Mouse (Mus musculus): ENCODE results near the gene Dnajc6.

Dnajc6 gene

DNA sequence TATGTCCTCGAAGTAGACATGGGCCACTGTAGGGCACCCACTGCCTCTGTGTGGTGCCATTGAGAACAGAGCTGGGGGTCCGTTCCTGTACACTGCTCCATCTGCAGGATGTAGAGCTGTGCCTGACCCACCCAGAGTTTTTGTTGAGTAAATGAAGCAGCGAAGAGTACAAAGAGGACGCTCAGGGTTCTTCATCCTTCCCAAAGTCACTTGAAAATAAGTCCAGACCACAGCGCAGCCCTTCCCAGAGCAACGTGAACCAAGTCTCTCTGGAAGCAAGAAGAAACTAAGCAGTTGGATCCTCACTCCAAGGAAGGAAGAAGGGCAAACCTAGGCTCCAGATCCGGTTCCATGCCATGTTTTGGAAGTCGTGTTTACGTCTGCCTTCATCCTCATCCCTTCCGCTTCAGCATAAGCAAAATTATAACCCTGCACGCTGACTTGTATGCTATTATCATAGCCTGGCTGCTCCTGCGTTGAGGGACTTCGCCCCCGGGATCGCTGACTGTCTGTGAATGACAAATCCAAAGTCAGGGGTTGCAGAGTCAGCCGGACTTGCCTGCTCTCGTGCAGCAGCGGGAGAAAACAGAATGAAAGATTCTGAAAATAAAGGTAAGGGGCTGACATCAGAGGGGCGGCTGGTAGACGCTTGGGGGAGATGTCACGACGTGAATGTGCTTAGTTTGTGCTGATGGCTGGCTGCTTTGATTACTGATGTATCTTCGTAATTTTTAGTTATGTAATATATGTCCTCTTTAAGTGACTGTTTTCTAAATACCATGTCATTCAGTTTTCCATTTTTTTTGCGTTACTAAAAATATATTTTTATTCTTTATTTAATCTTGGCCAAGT lies 11.3 kb downstream of the Dnajc6 start:
- peak; percentile 73 for DNase-seq

DNA sequence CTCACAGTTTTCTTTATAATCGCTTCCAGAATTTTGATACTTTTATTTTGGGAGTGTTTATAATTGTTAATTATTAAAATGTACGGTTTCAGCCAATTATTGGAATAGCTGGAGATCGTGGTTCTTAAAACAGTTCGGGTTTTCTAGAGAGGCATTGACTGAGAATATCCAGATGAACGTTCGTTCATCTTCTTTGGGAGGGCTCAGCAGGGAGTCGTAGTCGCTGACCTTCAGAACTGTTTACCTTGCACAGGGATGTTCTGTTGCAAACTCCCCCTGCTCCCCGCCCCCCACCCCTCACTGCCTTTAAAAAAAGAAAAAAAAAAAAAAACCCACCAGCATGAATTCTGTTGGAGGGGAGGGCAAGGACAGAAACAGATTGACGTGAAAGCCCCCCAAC lies 12.0 kb downstream of the Dnajc6 start:
- no peak for DNase-seq

DNA sequence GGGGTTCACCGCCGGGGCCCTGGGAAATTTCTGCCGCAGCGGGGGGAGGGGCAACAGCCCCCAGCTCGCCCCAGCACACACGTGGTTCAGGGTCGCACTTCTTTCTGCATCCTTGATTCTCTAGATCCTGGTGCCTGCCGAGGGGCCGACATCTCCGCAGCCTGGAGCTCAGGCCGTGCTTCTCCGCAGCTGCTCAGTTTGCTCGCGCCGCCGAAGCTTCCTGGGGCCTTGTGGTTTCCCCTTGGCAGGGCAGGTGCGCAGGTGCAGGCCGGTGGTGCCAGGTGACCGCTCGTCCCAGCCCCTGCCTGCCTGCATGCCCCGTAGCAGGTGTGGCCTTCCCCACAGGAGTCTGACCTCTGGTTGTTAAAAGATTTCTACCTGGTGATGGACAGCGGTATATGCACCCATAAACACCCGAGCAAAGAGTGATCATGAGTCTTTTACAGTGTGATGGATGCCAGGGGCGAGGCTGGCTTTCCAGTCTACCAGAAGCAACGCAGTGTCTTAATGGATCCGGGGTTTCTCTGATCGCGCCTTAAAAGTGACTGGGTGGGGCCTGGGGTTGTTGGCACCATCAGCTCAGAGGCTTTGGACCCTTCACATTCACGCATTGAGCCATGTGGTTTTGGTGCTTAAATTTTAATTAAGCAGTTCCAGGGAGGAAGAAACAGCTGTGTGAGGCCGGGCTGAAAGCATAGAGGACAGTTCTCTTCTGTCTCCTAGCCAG lies 12.6 kb downstream of the Dnajc6 start:
- DNase-seq, result peak; percentile 61

DNA sequence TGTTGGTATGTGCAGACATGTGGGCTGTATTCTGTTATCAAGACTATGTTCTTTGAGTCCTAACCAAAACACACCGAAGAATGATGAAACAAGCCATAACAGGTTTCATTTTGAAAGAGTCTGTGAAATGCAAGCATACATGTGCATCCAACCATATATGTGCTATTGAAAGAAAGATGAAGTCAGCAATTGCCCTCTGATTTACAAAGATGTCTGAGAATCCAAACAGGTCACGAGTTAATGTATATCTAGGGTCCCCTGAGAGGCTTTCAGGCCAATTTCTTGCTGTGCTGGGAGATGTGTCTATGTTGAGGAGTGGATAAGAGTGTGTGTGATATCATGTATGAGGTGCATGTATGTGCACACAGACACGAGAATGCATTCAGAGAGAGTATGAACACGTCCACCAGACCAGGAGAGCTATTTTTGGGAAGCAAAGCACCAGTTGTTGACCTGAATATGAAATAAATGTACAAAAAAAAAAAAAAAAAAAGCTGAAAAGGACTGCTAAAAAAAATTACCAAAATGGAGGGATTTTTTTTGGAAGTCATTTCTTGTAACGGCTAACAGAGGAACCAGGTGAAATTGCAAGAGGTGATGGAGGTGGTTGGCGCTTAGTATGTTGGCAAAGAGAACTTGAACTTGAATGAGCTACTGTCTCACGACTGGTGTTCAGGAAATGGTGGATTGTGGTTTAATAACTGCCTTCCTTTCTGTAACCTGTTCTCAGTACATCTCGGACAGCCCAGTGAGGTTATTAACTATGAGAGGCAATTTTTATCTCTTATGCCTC lies 13.9 kb downstream of the Dnajc6 start:
- no peak for DNase-seq

DNA sequence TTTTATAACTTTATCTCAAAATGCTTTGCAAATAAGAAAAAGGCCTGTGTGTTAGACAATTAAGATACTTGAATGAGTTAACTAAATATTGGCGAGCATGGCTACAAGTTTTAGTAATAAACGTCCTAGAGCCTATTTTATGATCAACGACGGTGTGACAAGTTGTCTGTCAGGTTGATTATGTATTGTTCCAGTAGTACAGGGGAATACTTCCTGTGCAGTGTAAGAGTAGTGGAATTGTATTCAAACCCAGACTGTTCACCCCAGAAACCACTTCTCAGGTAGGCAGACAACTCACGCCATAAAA lies 14.4 kb downstream of the Dnajc6 start:
- no peak for DNase-seq

DNA sequence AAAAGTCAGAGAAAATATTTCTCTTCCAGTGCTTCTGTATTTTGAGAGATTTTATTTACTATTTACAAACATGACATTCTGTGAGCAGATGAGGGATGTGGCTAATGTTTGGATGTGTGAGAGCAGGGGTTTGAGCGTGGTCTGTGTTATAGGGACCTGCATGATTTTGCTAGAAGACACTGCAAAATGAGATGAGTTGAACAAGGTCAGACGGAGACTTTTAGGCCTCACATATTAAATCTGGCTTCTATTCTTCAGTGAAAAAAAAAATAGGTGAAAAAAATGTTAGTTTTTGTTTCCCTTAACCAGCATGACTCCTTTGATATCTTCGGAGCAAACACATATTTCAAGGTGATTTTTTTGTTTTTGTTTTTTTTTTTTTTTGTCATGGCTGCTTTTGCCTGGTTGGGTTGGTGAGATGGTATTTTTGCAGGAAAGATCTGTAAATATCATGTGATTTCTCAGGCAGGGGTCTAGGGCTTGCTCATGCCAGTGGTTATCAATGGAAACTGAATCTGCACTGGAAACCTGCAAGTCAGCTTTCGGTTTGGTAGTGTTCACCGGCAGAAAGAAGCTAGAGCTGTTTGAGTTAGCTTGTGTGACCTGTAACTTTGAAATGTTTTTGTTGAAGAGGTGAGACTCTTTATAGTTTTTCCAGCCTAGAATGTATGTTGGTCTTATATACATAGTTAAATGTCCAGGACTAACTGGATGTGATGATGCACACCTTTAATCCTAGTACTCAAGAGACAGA lies 15.5 kb downstream of the Dnajc6 start:
- no peak for DNase-seq

DNA sequence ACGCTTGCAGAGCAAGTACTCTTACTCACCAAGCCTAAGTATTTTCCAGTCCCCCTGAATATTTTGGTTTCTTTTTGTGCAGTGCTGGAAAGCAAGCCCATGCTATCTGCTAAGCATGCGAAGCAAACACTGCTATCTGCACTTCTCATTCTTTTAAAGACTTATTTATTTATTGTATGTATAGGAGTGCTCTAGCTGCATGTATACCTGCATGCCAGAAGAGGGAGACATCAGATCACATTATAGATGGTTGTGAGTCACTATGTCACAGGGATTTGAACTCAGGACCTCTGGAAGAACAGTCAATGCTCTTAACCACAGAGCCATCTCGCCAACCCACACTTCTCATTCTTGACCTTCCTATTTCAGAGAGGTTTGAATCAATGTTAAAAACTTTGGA lies 16.8 kb downstream of the Dnajc6 start:
- DNase-seq, result no peak

DNA sequence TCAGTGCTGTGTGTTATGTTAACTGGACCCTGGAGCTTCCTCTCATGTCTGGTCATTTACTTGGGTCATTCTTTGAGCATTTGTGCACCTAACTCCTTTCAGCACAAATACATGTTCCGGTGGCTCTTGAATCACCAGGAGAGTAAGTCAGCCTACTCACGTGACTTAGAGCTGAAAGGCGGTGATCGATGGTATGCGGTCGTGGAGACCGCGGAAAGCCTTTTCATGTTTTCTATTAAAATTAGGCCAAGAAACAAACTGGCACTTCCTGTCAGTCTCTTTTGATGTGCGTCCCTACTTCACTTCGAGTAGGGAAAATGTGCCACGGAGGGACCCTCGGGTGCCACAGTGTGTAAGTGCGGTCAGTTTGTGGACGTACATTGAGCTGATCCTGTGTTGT lies 19.4 kb downstream of the Dnajc6 start:
- no peak for DNase-seq

DNA sequence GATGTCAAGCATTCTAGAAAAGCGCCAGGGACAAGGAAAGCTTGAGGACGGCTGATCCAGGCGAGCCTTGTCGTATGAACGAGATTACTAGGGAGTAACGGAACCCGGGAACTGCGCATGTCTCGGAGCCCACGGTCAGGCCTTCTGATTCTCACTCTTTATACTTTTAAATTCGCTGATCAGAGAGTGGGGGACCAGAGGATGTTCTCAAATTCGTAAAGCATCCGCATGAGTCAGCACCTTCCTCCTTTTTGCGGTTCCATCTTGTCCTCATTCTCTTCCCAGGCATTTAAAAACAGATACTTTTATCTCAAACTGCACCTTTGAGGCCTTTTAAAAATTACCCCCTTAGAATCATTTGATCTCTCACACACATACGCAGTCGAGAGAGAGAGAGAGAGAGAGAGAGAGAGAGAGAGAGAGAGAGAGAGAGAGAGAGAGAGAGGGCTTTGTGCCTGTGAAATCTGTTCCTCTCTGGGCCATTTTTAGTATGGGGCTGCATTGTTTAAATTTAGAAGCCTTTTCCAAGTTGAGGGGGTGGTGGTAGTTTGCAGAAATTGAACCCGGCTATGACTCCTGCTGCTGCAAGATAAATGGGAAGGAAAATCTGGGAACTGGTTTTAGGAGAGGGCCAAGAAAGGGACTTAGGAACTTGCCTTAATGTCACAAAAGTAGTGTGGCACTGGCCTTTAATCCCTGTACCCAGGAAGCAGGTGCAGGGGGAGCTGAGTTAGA lies 20.2 kb downstream of the Dnajc6 start:
- no peak for DNase-seq

DNA sequence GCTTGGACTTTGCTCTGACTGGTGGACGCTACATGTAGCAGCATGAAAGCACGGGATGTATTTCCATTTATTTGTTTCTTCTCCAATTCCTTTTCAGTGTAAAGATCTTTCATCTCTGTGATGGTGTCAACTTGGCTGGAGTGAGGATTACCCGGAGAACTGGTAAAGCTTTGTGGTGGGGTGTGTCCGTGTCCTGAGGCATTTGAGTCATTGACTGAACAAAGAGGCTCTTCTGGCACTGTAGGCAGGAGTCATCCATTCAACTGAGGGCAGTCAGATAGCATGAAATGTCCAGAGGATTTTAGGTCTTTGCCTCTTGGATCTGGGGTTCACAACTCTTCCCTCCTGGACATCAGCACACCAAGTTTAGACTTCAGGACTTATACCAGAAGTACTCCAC lies 35.5 kb downstream of the Dnajc6 start:
- no peak for DNase-seq

DNA sequence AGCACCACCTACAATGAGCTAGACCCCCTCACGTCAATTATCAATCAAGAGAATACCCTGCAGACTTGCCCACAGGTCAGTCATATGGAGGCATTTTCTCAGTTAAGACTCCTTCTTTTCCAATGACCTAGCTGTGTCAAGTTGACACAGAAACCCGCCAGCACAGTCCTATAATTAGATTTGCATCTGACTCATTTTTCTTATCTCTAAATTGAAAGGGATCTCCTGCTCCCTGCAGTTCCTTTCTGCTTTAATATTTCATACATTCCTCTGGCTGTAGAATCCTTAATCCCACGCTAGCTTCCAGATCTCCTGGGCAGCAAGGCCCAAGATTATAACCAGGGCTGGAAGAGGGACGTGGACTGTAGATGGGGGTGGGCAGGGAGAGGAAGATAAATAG lies 44.1 kb downstream of the Dnajc6 start:
- DNase-seq, result no peak

DNA sequence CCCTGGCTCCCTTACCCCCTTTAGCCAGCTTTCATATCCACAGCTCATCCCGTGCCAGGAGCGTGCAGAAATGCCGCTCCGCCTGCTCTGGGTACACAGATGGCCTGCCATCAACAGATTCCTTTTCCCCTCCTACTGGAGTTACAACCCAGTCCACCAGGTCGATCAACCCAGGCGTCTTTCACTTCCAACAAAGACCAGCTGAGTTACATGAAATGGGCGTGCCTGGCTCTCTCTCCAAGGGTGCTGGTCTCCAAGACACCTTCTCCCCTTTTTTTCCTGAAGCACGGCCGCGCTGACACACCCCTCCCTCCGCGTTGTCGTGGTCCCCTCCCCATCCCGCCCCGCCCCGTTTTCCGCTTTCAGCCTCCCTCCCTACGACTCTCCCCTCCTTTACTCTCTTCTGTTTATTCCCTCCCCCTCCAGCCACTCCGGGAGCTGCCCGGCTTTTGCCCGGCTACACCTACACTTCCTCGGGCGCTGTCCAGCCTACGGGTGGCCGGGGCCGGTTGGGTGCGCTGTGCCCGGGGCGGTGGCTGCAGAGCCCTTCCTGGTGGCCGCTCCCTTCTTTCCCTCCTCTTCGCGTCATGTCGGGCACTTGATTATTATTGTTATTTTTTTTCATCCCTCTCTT lies 53.6 kb downstream of the Dnajc6 start:
- peak; percentile 57 for DNase-seq

DNA sequence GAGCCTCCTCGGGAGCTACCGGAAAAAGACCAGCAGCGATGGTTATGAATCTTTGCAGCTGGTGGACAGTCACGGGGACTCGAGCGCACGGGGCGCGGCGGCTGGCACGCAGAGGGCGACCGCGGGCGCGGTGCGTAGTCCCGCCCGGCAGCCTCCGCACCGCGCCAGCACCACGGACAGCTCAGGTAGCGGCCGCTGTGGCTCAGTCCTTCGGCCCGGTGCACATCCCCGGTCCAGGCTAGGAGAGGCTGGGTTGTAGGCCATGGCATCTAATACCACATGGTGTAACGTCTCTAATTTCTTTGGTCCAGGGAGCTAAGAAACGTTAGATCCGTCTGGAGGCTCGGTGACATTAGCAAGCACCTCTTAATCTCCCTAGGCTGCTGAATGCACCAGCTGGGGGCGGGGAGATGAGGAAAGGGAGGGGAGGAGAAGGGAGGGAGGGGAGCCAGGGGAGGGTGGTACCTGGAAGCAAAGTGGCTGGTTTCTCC lies 54.3 kb downstream of the Dnajc6 start:
- DNase-seq, result peak; percentile 74

DNA sequence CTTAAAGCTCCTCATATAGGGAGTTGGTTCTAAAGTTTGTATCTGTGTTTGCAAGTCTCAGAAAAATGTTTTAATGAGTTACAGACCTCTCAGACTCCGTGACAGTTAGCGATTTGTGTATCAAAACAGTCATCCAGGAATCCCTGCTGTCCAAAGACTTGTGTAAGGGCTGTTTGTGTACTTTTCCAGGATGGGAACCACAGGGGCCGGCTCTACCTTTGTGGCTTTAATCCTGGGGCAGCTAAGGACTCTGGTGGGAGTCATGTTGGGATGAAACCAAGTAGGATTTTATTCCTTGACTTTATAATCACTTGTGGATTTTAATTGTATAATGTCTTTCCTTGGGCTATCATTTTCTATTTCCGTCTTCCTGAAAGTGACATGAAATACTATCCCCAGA lies 55.0 kb downstream of the Dnajc6 start:
- no peak for DNase-seq

DNA sequence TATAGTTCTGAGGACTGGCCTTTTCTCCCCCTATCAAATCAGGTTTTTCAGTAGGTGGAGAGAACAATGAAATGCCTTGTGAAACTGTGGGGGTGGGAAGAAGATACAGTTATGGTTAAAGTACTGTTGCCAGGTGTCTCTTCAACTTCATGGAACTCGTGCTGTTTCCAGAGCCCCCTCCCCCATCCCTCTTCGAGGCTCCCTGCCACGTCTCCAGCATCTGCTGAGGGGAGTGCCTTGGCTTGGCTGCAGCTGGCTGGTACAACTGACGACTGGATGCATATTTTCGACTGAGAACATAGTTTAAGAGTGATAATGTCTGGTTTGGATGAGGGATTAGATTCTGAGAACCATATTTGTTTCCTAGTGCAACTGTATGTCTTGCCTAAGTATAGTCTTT lies 55.9 kb downstream of the Dnajc6 start:
- DNase-seq, result no peak

DNA sequence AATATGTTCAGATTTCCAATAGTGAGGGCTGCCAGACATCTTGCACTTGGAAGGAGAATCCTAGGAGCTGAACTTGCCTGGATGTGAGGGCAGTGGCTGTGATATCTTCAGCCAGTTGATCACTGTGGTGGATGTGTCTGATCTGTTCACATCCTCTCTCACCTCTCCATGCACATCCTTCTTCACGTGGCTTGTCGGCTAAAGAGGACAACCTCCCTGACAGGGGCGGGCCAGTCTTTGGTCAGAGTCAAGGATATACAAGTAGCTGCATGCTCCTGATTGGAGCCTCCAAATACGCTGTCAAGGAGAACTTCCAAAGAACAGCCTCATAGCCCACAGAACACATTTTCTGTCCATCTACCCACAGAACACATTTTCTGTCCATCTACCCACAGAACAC lies 58.6 kb downstream of the Dnajc6 start:
- DNase-seq, result no peak

DNA sequence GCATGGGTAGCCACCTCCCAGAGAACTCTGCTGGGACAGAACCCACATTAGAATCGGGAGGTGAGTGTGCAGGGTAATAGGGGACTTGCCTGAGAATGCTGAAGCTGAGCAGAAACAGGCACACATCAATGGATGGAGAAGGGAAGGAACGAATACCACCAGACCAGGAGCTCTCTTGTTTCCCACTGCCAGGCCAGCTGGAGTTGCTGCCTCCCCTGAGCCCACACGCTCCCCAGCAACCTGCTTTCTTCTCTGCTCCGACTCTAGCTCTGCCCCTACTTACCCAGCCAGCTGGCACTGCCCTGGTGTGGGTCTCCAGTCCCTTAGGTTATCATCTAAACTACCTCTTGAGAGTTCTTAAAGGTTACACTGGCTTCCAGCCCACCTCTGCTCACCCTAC lies 63.7 kb downstream of the Dnajc6 start:
- DNase-seq, result no peak

DNA sequence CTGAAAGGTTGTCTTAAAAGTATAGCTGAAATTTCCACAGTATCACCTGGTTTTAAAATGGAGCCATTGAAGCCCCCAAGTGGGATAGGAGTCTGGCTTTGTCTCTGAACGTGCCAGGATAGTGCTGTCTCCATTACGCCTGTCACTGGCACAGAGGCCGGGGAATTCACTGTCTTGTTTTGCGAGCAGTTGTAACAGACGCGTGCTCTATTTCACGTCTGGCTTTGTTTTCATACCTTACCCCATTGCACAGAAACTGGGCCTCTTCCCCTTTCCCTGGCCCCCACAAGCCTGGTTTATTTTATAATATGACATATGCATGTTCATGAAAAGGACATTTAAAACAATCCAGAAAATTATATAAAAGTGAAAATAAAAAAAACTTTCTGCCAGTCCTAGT lies 66.4 kb downstream of the Dnajc6 start:
- DNase-seq, result no peak

DNA sequence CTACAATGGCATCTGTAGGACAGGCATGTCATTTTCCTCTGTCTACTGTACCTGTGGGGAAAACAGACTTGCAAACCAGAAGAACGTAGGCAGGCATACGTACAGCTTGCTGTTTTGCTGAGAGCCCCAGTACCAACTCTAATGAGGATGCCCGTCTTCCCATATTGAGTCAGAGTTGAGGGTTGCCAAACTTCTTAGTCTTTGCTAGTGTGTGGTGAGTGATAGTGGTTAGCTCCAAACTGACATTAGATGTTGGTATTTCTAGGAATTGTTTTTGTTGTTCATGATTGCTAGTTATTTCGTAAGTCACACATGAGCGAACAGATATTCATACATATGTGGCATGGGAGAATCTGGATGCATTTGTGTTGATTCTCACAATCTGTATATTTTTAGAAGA lies 67.2 kb downstream of the Dnajc6 start:
- DNase-seq, result no peak

DNA sequence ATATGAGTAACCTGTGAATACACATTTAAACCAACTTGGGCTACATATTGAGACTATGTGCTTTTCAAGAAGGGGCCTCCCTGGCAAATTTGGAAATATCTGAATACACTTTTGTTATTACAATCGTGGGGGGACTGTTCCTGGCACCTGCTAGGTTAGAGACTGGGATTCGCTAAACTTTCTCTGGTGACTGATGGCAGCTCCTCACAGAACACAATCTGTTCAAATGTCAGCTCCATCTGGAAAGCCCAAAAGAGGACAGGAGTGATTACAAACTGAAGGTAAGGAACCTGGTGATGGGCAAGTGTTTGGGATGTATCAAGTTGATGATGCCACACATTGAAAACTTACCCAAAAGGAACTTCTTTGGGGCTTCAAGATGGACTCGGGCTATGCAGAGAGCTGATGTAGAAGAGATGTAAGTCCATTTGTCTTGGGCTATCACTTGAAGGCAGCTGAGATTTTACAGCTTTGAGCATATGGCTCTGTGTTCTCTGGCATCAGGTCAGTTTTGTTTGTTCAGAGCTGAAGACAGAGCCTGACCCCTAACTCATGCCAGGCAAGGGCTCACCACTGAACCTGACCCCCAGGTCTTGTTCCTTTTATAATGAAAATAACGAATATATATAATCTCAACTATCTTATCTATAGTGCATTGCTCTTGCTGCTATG lies 68.4 kb downstream of the Dnajc6 start:
- DNase-seq, result no peak

DNA sequence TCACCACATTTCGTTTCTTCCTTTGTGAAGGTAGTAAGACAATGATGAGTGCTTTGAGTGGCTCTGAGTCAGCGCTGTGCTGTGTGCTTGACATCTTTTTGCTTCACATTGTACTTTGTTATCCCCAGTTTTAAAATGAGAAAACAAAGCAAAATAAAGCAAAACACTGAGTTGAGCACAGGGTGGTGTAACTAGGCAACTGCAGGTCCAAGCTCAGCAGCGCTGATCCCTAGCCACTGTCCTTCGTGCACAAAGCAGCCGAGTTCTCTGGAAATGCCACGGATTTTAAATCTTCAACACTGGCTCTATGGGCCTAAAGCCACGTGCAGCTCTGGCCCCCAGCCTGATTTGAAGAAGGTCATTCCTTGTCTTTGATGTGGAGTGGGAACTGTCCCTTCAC lies 72.6 kb downstream of the Dnajc6 start:
- no peak for DNase-seq

All from kidney, postnatal 10 days (tissue).